Mouse (Mus musculus) testis, adult 2 months (tissue): ENCODE measurements around the gene Bco1.

Experiments
- CTCF ChIP-seq: fragments of 200-500 bp; IDR thresholded peaks from 2 replicates; pipeline ENCODE4 v1.5.1; 2012; ENCODE audit warnings: low read depth, mild to moderate bottlenecking, inconsistent platforms, low read length, moderate library complexity; ENCODE audit not compliant: control insufficient read depth, insufficient read depth, insufficient replicate concordance
- POLR2A ChIP-seq: fragments of 200-500 bp; IDR thresholded peaks from 2 replicates; pipeline ENCODE4 v1.6.1; 2012; ENCODE audit warnings: low read depth, mild to moderate bottlenecking, inconsistent platforms, low read length, moderate library complexity; ENCODE audit not compliant: control insufficient read depth

GRCm38 (mm10) chr8:117078367-117078926, 17.2 kb upstream of the Bco1 start:
- TF ChIP-seq CTCF (no peak), POLR2A (no peak)
